Comparison of ENCODE assay signal across 8 mouse cellular contexts in genomic region chrX:94213384-94213783, GRCm38 (mm10). TPM values are rescaled to one million over a fixed set of nuclear protein-coding genes. Genes with fewer than 3 reads are reported as not detected.
DNase-seq lines count a peak whose midpoint lies in the region; ATAC-seq and TF ChIP-seq lines count a peak whose summit lies in the region.

No protein-coding gene starts in this region.

- TF ChIP-seq POLR2A in CH12.LX (IDR thresholded peaks at IDR 0.05; ENCODE audit: low read depth, low read length), result no peak

- H3K4me1 ChIP-seq in kidney, embryonic 15.5 days, result peaks cover 3% of the 10 kb centered on the region; the same call in 1 of the 2 replicates
- peaks cover 0 to 3% of the 10 kb centered on the region in 2 experiments; a peak in 1 of 4 replicates for H3K4me1 ChIP-seq in CH12.LX (ENCODE audit: control insufficient read depth in 1 of 2, insufficient read depth in 2 of 2)
- no peaks in the 10 kb centered on the region for H3K4me1 ChIP-seq in embryonic facial prominence, embryonic 10.5 days
- H3K4me1 ChIP-seq in hindbrain, postnatal 0 days (ENCODE audit: insufficient read depth, low read length), result no peaks in the 10 kb centered on the region
- H3K4me1 ChIP-seq in midbrain, embryonic 16.5 days (ENCODE audit: control insufficient read depth, insufficient read depth, low read length), result peaks cover 6% of the 10 kb centered on the region; the same call in 1 of the 2 replicates

- H3K27me3 ChIP-seq in kidney, embryonic 15.5 days, result no peaks in the 10 kb centered on the region
- H3K27me3 ChIP-seq in CH12.LX (replicated peaks), result no peaks in the 10 kb centered on the region
- H3K27me3 ChIP-seq in embryonic facial prominence, embryonic 10.5 days (replicated peaks; ENCODE audit: low read depth, poor library complexity, severe bottlenecking), result no peaks in the 10 kb centered on the region
- no peaks in the 10 kb centered on the region for H3K27me3 ChIP-seq in hindbrain, postnatal 0 days (ENCODE audit: insufficient read depth, low read length)
- no peaks in the 10 kb centered on the region for H3K27me3 ChIP-seq in midbrain, embryonic 16.5 days (ENCODE audit: control insufficient read depth, insufficient read depth, low read depth, low read length)

- DNase-seq in kidney, postnatal 36 days, result no peak
- DNase-seq in CH12.LX (ENCODE audit: extremely low read depth), result peak; percentile 39
- DNase-seq in embryonic facial prominence, embryonic 10.5 days (ENCODE audit: low spot score), result no peak
- no peak for DNase-seq in hindbrain, postnatal 0 days (ENCODE audit: low spot score)
- no peak for DNase-seq in natural killer cell, adult 2 months (ENCODE audit: low spot score in 2 of 2)
- DNase-seq in ovary, adult 18-20 months (ENCODE audit: low spot score), result no peak

- TF ChIP-seq EP300 in CH12.LX (IDR thresholded peaks at IDR 0.05; ENCODE audit: low read length), result no peak

- H3K9ac ChIP-seq in kidney, embryonic 15.5 days, result peak overlapping the region; percentile 85; the same call in 1 of the 2 replicates
- H3K9ac ChIP-seq in CH12.LX (ENCODE audit: insufficient read depth, low read depth), result 0 out of 2 replicates have a peak overlapping the region, but pooled peaks have one; percentile 98
- peak overlapping the region; percentile 91; the same call in 1 of the 2 replicates for H3K9ac ChIP-seq in hindbrain, postnatal 0 days (replicated peaks; ENCODE audit: low read length)
- H3K9ac ChIP-seq in midbrain, embryonic 16.5 days (ENCODE audit: low read depth, low read length), result peak overlapping the region; percentile 81

- H3K9me3 ChIP-seq in kidney, embryonic 15.5 days (replicated peaks), result no peaks in the 10 kb centered on the region
- no peaks in the 10 kb centered on the region for H3K9me3 ChIP-seq in CH12.LX (replicated peaks; ENCODE audit: low read length)
- H3K9me3 ChIP-seq in embryonic facial prominence, embryonic 10.5 days, result no peaks in the 10 kb centered on the region
- no peaks in the 10 kb centered on the region for H3K9me3 ChIP-seq in hindbrain, postnatal 0 days (ENCODE audit: low read length)
- no peaks in the 10 kb centered on the region for H3K9me3 ChIP-seq in midbrain, embryonic 16.5 days (replicated peaks; ENCODE audit: control insufficient read depth, low read length, poor library complexity, severe bottlenecking)

- H3K36me3 ChIP-seq in kidney, embryonic 15.5 days, result peaks cover 23% of the 10 kb centered on the region
- H3K36me3 ChIP-seq in CH12.LX (replicated peaks in 1 of 2; ENCODE audit: control insufficient read depth in 1 of 2, insufficient read depth in 1 of 2, low read length in 1 of 2), result peaks cover 0 to 17% of the 10 kb centered on the region in 2 experiments
- H3K36me3 ChIP-seq in embryonic facial prominence, embryonic 10.5 days (replicated peaks), result peaks cover 24% of the 10 kb centered on the region
- peaks cover 10% of the 10 kb centered on the region; the same call in 1 of the 2 replicates for H3K36me3 ChIP-seq in hindbrain, postnatal 0 days (ENCODE audit: insufficient read depth, low read length)
- H3K36me3 ChIP-seq in midbrain, embryonic 16.5 days (ENCODE audit: control insufficient read depth, insufficient read depth, low read length), result 0 out of 2 replicates have a peak, but pooled peaks cover 3% of the 10 kb centered on the region

- peak overlapping the region; percentile 87 for H3K27ac ChIP-seq in kidney, embryonic 15.5 days
- H3K27ac ChIP-seq in CH12.LX (ENCODE audit: insufficient read depth, low read depth), result peak overlapping the region; percentile 60
- peak overlapping the region; percentile 91; the same call in 1 of the 2 replicates for H3K27ac ChIP-seq in embryonic facial prominence, embryonic 10.5 days (replicated peaks)
- H3K27ac ChIP-seq in hindbrain, postnatal 0 days, result peak overlapping the region; percentile 83; the same call in 1 of the 2 replicates
- peak overlapping the region; percentile 88 for H3K27ac ChIP-seq in midbrain, embryonic 16.5 days (ENCODE audit: low read length)

- WGBS in kidney, embryonic 15.5 days, result 11% methylated on average over 7 of the region's 7 CpGs
- WGBS in embryonic facial prominence, embryonic 10.5 days, result 21% methylated on average over 7 of the region's 7 CpGs
- WGBS in hindbrain, postnatal 0 days, result 15% methylated on average over 7 of the region's 7 CpGs
- WGBS in midbrain, embryonic 16.5 days, result 8% methylated on average over 7 of the region's 7 CpGs

- TF ChIP-seq CTCF in CH12.LX (conservative IDR thresholded peaks at IDR 0.05 in 1 of 2, IDR thresholded peaks at IDR 0.05 in 1 of 2; ENCODE audit: low read depth in 2 of 2, low read length in 2 of 2), result peak in 1 of 2 experiments; percentile 27; a peak in 2 of 4 replicates
- peak; percentile 32 for TF ChIP-seq CTCF in hindbrain, postnatal 0 days (IDR thresholded peaks at IDR 0.05; ENCODE audit: low read depth)

- no peak for TF ChIP-seq RAD21 in CH12.LX (IDR thresholded peaks at IDR 0.05; ENCODE audit: low read depth, low read length)

- peak overlapping the region; percentile 88 for H3K4me3 ChIP-seq in kidney, embryonic 15.5 days (replicated peaks)
- peak overlapping the region; percentile 27 to 51 (median 29) for H3K4me3 ChIP-seq in CH12.LX (replicated peaks in 1 of 3; ENCODE audit: low read depth in 2 of 3, low read length in 2 of 3, poor library complexity in 1 of 3)
- peak overlapping the region; percentile 84 for H3K4me3 ChIP-seq in embryonic facial prominence, embryonic 10.5 days
- H3K4me3 ChIP-seq in hindbrain, postnatal 0 days (ENCODE audit: low read length), result peak overlapping the region; percentile 77
- H3K4me3 ChIP-seq in midbrain, embryonic 16.5 days (ENCODE audit: low read depth, low read length), result peak overlapping the region; percentile 77

- H3K79me2 ChIP-seq in CH12.LX (replicated peaks; ENCODE audit: control insufficient read depth, extremely low read depth, insufficient read depth, poor library complexity, severe bottlenecking), result peaks cover 24% of the 10 kb centered on the region

- no peak for ATAC-seq in kidney, embryonic 15.5 days (replicated peaks; ENCODE audit: low FRiP score)
- ATAC-seq in hindbrain, postnatal 0 days, result peak; percentile 27; the same call in 1 of the 2 replicates
- ATAC-seq in midbrain, embryonic 16.5 days, result peak; percentile 46

- dilution Hi-C loops in CH12.LX (cut with MboI; ENCODE audit: extremely low pct_ligation_motif_present, extremely low pct_unique_long_range_greater_than_20kb, low sequenced_read_pairs), result no loop called here

- in situ Hi-C loops in CH12.LX (cut with MboI; ENCODE audit: low pct_ligation_motif_present, low pct_unique_long_range_greater_than_20kb, low sequenced_read_pairs), result no loop called here

- H3K4me2 ChIP-seq in kidney, embryonic 15.5 days, result peak overlapping the region; percentile 57
- H3K4me2 ChIP-seq in CH12.LX (ENCODE audit: insufficient read depth, low read depth, poor library complexity, severe bottlenecking), result peak overlapping the region; percentile 44; the same call in 1 of the 2 replicates
- peak overlapping the region; percentile 70 for H3K4me2 ChIP-seq in hindbrain, postnatal 0 days (ENCODE audit: low read depth, low read length)
- peak overlapping the region; percentile 59 for H3K4me2 ChIP-seq in midbrain, embryonic 16.5 days (ENCODE audit: low read length)

TF ChIP-seq in CH12.LX, 34 proteins besides CTCF, POLR2A, EP300 and RAD21:
- no peak for TF ChIP-seq ZNF384 (IDR thresholded peaks at IDR 0.05; ENCODE audit: low read depth, low read length)
- no peak for TF ChIP-seq CHD1 (IDR thresholded peaks at IDR 0.05; ENCODE audit: low read depth, low read length)
- TF ChIP-seq BHLHE40 (IDR thresholded peaks at IDR 0.05; ENCODE audit: low read depth, low read length), result no peak
- no peak for TF ChIP-seq ZKSCAN1 (IDR thresholded peaks at IDR 0.05; ENCODE audit: borderline replicate concordance, low read depth, low read length)
- TF ChIP-seq E2F4 (IDR thresholded peaks at IDR 0.05; ENCODE audit: insufficient replicate concordance, low read depth, low read length), result no peak
- 0 out of 2 replicates have a peak, but pooled peaks have one; percentile 37 for TF ChIP-seq MYC (IDR thresholded peaks at IDR 0.05; ENCODE audit: low read depth, low read length)
- TF ChIP-seq GABPA (IDR thresholded peaks at IDR 0.05; ENCODE audit: insufficient replicate concordance, low read depth, low read length), result no peak
- TF ChIP-seq JUN (IDR thresholded peaks at IDR 0.05; ENCODE audit: insufficient read depth, low read depth, low read length), result no peak
- TF ChIP-seq UBTF (IDR thresholded peaks at IDR 0.05; ENCODE audit: low read depth, low read length), result no peak
- no peak for TF ChIP-seq SMC3 (IDR thresholded peaks at IDR 0.05; ENCODE audit: low read depth, low read length)
- TF ChIP-seq ZC3H11A (IDR thresholded peaks at IDR 0.05; ENCODE audit: low read depth, low read length), result no peak
- peak; percentile 59; the same call in 1 of the 2 replicates for TF ChIP-seq TBP (conservative IDR thresholded peaks at IDR 0.05; ENCODE audit: low read depth, low read length)
- TF ChIP-seq IRF4 (IDR thresholded peaks at IDR 0.05; ENCODE audit: low read depth, low read length), result no peak

RNA-seq across cellular contexts. Expression of gene Eif2s3x, which starts 0.7 kb away (rescaled TPM):
- polyA plus RNA-seq in kidney, embryonic 15.5 days (2015; fragmentation: Nextera tagmentation; extraction: Ambion mirVana), result 74.7 and 79.2 TPM in 2 replicates
- total RNA-seq in CH12.LX (2012; rRNA removed) (130 and 154 TPM in 2 replicates), CH12.LX (2014; rRNA removed) (271 and 272 TPM in 2 replicates)
- polyA plus RNA-seq in CH12.LX (2012; ENCODE audit: insufficient read length, low read depth), result 243 and 244 TPM in 2 replicates
- polyA plus RNA-seq in embryonic facial prominence, embryonic 10.5 days (2016; fragmentation: Nextera tagmentation; extraction: Ambion mirVana), result 108 and 112 TPM in 2 replicates
- total RNA-seq in hindbrain, postnatal 0 days (2014; rRNA removed), result 179 and 196 TPM in 2 replicates
- polyA plus RNA-seq in hindbrain, postnatal 0 days (2015; fragmentation: Nextera tagmentation; extraction: Ambion mirVana), result 55.5 and 88.1 TPM in 2 replicates
- 88.3 and 93.3 TPM in 2 replicates for polyA plus RNA-seq in midbrain, embryonic 16.5 days (2015; fragmentation: Nextera tagmentation; extraction: Ambion mirVana)

RNA-seq across cellular contexts. Expression of gene Klhl15, which starts 21.0 kb away (rescaled TPM):
- polyA plus RNA-seq in kidney, embryonic 15.5 days (2015; fragmentation: Nextera tagmentation; extraction: Ambion mirVana), result 8.3 and 9.3 TPM in 2 replicates
- total RNA-seq in CH12.LX (2012; rRNA removed) (5.3 and 7.9 TPM in 2 replicates), CH12.LX (2014; rRNA removed) (8.1 and 8.4 TPM in 2 replicates)
- polyA plus RNA-seq in CH12.LX (2012; ENCODE audit: insufficient read length, low read depth), result 9.4 TPM in 2 replicates
- 7.2 TPM in 2 replicates for polyA plus RNA-seq in embryonic facial prominence, embryonic 10.5 days (2016; fragmentation: Nextera tagmentation; extraction: Ambion mirVana)
- 21.7 and 26.5 TPM in 2 replicates for total RNA-seq in hindbrain, postnatal 0 days (2014; rRNA removed)
- polyA plus RNA-seq in hindbrain, postnatal 0 days (2015; fragmentation: Nextera tagmentation; extraction: Ambion mirVana), result 8.6 and 8.7 TPM in 2 replicates
- polyA plus RNA-seq in midbrain, embryonic 16.5 days (2015; fragmentation: Nextera tagmentation; extraction: Ambion mirVana), result 9.3 and 9.7 TPM in 2 replicates

Comparison
In these comparisons a context has a peak if more than half of its experiments do, and no peak if none do; other contexts are left out.
1. H3K4me3 ChIP-seq: peak in every context shown above with its lines; median percentile 88 in kidney, embryonic 15.5 days; 84 in embryonic facial prominence, embryonic 10.5 days; 77 in hindbrain, postnatal 0 days; 77 in midbrain, embryonic 16.5 days; 29 in CH12.LX.